Mouse (Mus musculus): Measurements from ENCODE around the gene Galns.

Gene Galns

GRCm38 (mm10) chr8:122611295-122612133 is at the start of gene Galns, which contains the start of gene Trappc2l:
TSS of gene Galns (minus strand) at chr8:122611463.
TSS of gene Trappc2l (plus strand) at chr8:122611640.
- in situ Hi-C loops (cut with MboI; ENCODE audit: unreplicated experiment in 2 of 2), result loop anchor here in 1 of 2 experiments (5.0 kb wide), 1 partner anchor 109 kb away; no protein-coding TSS in a partner anchor

- in situ Hi-C loops (cut with MboI; ENCODE audit: unreplicated experiment in 2 of 2), result no loop called here
These were observed 48.8 kb upstream of the Galns start for GRCm38 (mm10) chr8:122660022-122660421.

GRCm38 (mm10) chr8:122658807-122659160 is 47.5 kb upstream of the Galns start:
- in situ Hi-C loops (cut with MboI; ENCODE audit: unreplicated experiment in 2 of 2), result loop anchor here in 1 of 2 experiments (5.0 kb wide), 1 partner anchor 36 kb away; the partner anchor contains the start of gene Pabpn1l

- in situ Hi-C loops (cut with MboI; ENCODE audit: unreplicated experiment in 2 of 2), result loop anchor here in 1 of 2 experiments (5.0 kb wide), 1 partner anchor 36 kb away; the partner anchor contains the start of gene Pabpn1l
These were observed 47.0 kb upstream of the Galns start for GRCm38 (mm10) chr8:122658149-122658806.

GRCm38 (mm10) chr8:122656056-122656999 is 45.1 kb upstream of the Galns start:
- in situ Hi-C loops (cut with MboI; ENCODE audit: unreplicated experiment in 2 of 2), result loop anchor here in 1 of 2 experiments (5.0 kb wide), 1 partner anchor 34 kb away; the partner anchor contains the start of gene Pabpn1l

- in situ Hi-C loops (cut with MboI; ENCODE audit: unreplicated experiment in 2 of 2), result loop anchor here in 1 of 2 experiments (5.0 kb wide), 1 partner anchor 32 kb away; the partner anchor contains the start of gene Pabpn1l
These were observed 43.5 kb upstream of the Galns start for GRCm38 (mm10) chr8:122654768-122655167.

- in situ Hi-C loops (cut with MboI; ENCODE audit: unreplicated experiment in 2 of 2), result no loop called here
These were observed 41.4 kb upstream of the Galns start for GRCm38 (mm10) chr8:122652643-122653042.

- in situ Hi-C loops (cut with MboI; ENCODE audit: unreplicated experiment in 2 of 2), result no loop called here
These were observed 40.2 kb upstream of the Galns start for GRCm38 (mm10) chr8:122651326-122651921.

GRCm38 (mm10) chr8:122648192-122648970 is 37.1 kb upstream of the Galns start:
- in situ Hi-C loops (cut with MboI; ENCODE audit: unreplicated experiment in 2 of 2), result no loop called here

GRCm38 (mm10) chr8:122646337-122646736 is 35.1 kb upstream of the Galns start:
- in situ Hi-C loops (cut with MboI; ENCODE audit: unreplicated experiment in 2 of 2), result no loop called here

- in situ Hi-C loops (cut with MboI; ENCODE audit: unreplicated experiment in 2 of 2), result no loop called here
These were observed 33.1 kb upstream of the Galns start for GRCm38 (mm10) chr8:122644175-122644954.

- in situ Hi-C loops (cut with MboI; ENCODE audit: unreplicated experiment in 2 of 2), result no loop called here
These were observed 30.8 kb upstream of the Galns start for GRCm38 (mm10) chr8:122642071-122642470.

- in situ Hi-C loops (cut with MboI; ENCODE audit: unreplicated experiment in 2 of 2), result no loop called here
These were observed 30.1 kb upstream of the Galns start for GRCm38 (mm10) chr8:122641406-122641805.

- in situ Hi-C loops (cut with MboI; ENCODE audit: unreplicated experiment in 2 of 2), result no loop called here
These were observed 29.6 kb upstream of the Galns start for GRCm38 (mm10) chr8:122640825-122641224.

GRCm38 (mm10) chr8:122639521-122640248 is 28.4 kb upstream of the Galns start:
- in situ Hi-C loops (cut with MboI; ENCODE audit: unreplicated experiment in 2 of 2), result loop anchor here in 1 of 2 experiments (5.0 kb wide), 1 partner anchor 38 kb away; no protein-coding TSS in a partner anchor

GRCm38 (mm10) chr8:122638601-122639000 is 27.3 kb upstream of the Galns start:
- in situ Hi-C loops (cut with MboI; ENCODE audit: unreplicated experiment in 2 of 2), result loop anchor here in 1 of 2 experiments (5.0 kb wide), 1 partner anchor 39 kb away; no protein-coding TSS in a partner anchor

- in situ Hi-C loops (cut with MboI; ENCODE audit: unreplicated experiment in 2 of 2), result loop anchor here in 1 of 2 experiments (5.0 kb wide), 1 partner anchor 40 kb away; no protein-coding TSS in a partner anchor
These were observed 26.0 kb upstream of the Galns start for GRCm38 (mm10) chr8:122637230-122637629.
